Mouse (Mus musculus): ENCODE measurements around the gene P2ry14.
"Not testable (repeated sequence)": the region's sequence is repeated elsewhere in the genome, so short reads cannot be mapped to it uniquely, and the experiment has no call there.

P2ry14 gene

GRCm38 (mm10) chr3:59141507-59142305, 11.7 kb downstream of the P2ry14 start:
- DNase-seq: no peak

GRCm38 (mm10) chr3:59140941-59141340, 12.5 kb downstream of the P2ry14 start:
- not testable (repeated sequence) for DNase-seq

GRCm38 (mm10) chr3:59140115-59140514, 13.3 kb downstream of the P2ry14 start:
- DNase-seq: no peak

DNA sequence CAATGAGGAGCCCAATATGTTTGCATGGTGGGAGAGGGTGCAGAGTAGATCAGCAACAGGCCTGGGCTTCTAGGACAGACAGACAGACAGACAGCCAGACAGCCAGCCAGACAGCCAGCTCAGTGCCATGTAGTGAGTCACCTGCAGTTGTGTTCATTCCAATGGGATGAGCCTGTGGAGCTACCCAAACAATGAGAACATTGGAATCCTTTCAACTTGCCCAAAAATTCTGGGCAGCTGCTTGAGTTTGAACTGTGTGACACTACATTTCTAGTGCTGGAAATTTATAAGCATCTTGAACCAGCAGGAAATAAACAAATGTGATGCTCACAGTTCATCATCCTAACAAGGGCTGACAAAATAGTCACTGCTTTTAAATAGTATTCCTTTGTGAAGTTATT, 13.8 kb downstream of the P2ry14 start:
- no peak for DNase-seq

DNA sequence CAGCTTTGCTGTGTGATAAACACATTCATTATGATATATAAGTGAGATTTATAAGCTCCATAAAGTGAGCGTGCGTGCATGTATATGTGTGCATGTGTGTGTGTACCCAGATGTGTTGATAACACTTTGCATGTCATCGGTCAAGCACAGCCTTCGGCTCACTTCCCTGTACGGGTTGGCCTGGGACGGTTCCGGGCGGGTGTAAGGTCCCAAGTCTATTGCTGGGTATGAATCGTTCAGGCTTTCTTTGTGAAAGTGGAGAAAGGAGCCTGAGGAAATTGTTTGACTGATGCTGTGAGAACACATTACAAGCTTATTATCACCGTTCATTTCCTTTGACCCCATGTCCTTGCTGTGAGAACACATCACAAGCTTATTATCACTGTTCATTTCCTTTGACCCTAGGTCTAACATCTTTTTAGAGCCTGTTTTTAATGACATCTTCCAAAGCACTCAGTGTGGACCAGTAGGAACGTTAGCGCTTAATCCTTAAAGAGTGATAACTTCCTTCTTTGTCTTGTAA, 14.4 kb downstream of the P2ry14 start:
- DNase-seq: no peak

GRCm38 (mm10) chr3:59135911-59136653, 17.3 kb downstream of the P2ry14 start:
- DNase-seq: no peak

- DNase-seq: no peak
These were observed 20.2 kb downstream of the P2ry14 start for GRCm38 (mm10) chr3:59133189-59133588.

DNA sequence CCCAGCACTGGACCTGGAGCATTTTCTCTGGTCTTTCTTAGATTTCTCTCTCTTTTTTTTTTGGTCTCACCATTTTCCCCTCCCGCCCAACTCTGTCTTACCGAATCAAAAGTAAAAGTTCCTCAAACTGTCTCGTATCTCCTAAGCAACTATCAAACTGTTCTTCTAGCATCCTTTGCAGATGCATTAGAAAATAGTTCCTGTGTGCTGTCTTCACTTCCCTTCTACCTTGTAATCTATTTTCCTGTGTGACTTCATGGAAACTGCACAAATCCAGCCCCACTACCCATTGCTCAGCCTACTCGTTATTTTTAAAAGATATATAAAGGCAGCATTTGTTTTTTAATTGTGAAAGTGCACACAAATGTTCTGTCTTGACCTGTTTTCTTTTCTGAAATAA, 21.5 kb downstream of the P2ry14 start:
- no peak for DNase-seq

GRCm38 (mm10) chr3:59131081-59131480, 22.3 kb downstream of the P2ry14 start:
- DNase-seq: no peak

DNA sequence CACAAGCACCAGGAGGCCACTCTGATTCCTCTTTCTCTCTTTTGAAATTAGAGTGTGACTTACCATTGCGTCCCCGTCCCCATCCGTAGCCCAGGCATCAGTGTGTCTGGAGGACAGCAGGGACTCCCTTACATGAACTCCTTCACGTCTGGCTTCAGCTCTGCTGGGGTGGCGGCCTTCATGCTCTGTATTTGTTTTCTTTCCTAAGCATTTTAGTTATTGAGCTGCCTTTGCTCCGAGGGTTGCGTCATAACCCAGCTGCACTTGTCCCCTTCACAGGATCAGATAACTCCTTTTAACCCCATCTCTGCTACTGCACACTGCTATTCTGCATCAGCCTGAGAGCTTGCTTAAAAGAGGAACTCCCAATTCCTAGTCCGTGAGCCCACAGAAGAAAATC, 23.0 kb downstream of the P2ry14 start:
- DNase-seq: no peak

- DNase-seq: no peak
These were observed 23.9 kb downstream of the P2ry14 start for GRCm38 (mm10) chr3:59129547-59129946.

GRCm38 (mm10) chr3:59128681-59129080, 24.7 kb downstream of the P2ry14 start:
- DNase-seq: no peak

- DNase-seq: no peak
These were observed 27.4 kb downstream of the P2ry14 start for GRCm38 (mm10) chr3:59125783-59126555.

- DNase-seq: no peak
These were observed 28.4 kb downstream of the P2ry14 start for GRCm38 (mm10) chr3:59125022-59125421.

GRCm38 (mm10) chr3:59121780-59122449, 31.5 kb downstream of the P2ry14 start:
- DNase-seq: no peak

GRCm38 (mm10) chr3:59121067-59121730, 32.2 kb downstream of the P2ry14 start:
- no peak for DNase-seq

DNA sequence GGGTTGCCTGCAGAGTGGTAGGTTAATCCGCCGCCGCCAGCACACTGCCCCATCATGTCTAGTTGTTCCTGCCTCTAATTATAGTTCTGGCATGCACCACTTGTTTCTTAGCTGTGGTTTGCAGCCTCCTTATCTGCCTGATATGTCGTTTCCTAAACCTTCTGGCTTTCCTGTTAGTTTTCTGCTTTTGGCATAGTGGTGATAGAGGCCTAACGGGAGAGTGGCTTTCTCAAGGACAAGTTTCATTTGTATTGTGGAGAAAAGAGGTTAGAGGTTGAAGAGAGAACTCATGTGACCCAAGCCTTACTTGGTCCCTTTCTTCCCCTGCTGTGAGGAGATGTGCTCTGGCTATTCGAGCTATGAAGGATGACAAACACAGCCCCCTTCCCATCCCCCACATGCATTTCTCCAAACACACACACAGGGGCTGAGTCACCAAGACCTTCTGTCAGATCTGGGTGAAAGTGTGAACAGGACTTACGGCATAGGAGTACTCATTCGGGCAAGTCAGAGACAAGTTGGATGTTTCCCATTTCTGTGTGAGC, 39.4 kb downstream of the P2ry14 start:
- no peak for DNase-seq

DNA sequence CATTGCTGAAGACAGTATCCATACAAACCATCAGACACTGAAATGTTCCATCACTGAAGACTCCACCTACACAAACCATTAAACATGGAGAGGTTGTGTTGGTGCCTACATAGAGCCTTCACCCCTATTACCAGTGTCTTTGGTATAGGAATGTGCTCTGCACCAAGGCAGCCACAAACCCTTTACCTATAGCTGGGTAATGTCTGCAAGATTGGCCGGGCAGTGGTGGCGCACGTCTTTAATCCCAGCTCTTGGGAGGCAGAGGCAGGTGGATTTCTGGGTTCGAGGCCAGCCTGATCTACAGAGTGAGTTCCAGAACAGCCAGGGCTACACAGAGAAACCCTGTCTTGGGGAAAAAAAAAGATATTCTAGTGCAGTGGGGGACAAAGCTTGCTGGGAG, 40.1 kb downstream of the P2ry14 start:
- DNase-seq: not testable (repeated sequence)

DNA sequence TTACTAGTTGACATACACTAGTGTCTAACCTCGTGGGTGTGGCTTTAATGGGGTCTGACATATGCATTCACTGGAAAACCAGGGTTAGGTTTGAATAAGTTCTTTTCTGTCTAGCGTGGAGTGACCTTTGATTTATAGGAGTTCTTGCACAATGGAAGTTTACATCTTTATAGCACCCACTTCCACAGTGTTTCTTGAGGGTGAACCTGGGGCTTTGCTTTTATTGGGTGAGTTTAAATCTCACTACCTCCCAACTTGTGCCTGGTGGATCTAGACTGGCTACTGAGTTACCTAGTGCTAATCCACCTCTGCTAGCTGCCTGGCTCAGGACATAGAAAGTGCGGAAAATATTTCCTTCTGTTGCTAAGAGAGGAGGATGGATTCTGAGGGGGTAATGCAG, 41.5 kb downstream of the P2ry14 start:
- no peak for DNase-seq

GRCm38 (mm10) chr3:59109834-59110233, 43.6 kb downstream of the P2ry14 start:
- DNase-seq: not testable (repeated sequence)

DNA sequence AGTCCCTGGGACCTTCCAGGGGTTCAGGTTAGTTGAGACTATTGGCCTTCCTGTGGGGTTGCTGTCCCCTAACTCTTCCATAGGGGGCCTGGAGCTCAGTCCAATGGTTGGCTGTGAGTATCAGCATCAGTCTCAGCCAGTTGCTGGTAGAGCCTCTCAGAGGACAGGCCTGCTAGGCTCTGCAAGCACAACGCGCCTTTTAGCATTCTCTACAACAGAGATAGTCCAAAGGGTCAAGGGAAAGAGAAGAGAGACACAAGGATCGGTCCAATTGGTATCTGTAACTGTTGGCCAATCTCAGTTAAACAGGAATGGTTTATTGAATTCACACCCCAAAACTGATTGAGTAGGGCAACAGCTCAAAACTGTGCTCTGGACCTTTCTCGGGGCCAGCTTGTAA, 46.0 kb downstream of the P2ry14 start:
- DNase-seq: no peak

DNA sequence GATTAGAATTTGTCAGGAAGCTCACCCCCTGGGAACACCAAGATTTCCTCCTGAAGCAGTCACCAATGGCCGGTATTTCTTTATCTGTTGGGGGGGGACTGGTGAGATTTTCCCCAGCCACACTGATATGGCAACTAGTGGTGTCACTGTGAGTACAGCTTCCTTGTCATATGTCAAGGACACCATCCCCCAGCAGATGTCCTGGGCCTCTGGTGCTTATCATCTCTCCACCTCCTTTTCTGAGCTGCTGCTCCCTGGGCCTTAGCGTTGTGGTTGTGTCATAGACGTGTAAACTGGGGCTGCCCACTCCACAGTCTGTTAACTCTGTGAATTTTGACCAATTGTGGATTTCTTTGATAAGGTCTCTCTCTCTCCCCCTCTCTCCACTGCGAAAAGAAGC, 49.0 kb downstream of the P2ry14 start:
- no peak for DNase-seq
